Mouse (Mus musculus) gastrocnemius, postnatal 36 days (tissue): ENCODE measurements at regions not wholly inside any gene's neighbourhood (a gene's known extent, or its start where the extent isn't known, plus 50 kb on each side); places are given as distances from the start of the nearest gene placed in this dataset.
A peak's percentile ranks its signal among the peaks of the same experiment; 100 is the strongest.

Experiments
- DNase-seq, 2 experiments: peaks; one replicate each; pipeline ENCODE4 v3.0.0; 2022
- intact Hi-C: fragments of 180-260 bp; cut with DNase I; formaldehyde crosslinking; loops from one replicate; pipeline ENCODE4 v1.15.1; 2025

DNA sequence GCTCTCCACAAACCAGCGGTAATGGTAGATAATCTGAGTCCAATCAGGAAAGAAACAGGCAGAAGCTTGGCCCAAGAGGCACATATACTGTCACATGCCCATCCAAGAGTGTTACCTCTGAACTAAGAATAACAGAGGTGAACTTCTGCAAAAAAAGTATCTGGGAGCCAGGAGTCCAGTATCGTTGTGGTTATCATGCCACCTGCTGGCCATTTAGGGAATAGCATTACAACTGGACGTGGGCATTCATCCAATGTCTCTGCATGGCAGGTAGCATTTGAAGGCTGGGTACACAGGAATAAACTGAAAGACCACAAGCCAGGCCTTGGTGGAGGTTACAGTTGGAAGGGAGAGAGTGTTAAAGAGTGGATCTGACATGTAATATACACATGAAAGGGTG is 70.9 kb upstream of the Thy1 start:
- peak in 1 of 2 experiments; percentile 49 for DNase-seq
- intact Hi-C loops: loop anchor here (2.0 to 5.0 kb wide), 2 partner anchors 51 to 230 kb away; partner anchors contain the start of gene Nectin1

- no peak for DNase-seq
- intact Hi-C loops: no loop called here
These were observed 67.8 kb upstream of the Thy1 start for GRCm38 (mm10) chr9:43975405-43975804.

DNA sequence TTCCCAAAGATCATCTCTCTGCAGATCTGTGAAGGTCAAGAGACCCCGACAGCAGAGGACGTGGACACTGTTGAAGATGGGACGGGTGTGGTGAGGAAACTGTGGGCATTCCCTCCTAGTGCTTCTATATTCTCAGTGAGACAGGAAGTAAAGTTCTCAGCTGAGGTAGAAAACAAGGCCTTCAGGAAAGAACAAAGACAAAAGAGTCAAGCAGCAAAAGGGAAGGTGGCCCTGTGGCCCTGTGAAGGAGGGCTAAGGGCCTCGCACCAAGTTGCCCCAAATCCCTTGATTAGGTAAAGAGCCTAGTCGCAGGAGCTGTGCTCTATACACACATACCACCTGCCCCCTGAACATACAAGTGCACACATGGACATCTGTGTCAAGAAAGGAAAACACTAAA is 66.8 kb upstream of the Thy1 start:
- no peak for DNase-seq
- intact Hi-C loops: no loop called here

DNA sequence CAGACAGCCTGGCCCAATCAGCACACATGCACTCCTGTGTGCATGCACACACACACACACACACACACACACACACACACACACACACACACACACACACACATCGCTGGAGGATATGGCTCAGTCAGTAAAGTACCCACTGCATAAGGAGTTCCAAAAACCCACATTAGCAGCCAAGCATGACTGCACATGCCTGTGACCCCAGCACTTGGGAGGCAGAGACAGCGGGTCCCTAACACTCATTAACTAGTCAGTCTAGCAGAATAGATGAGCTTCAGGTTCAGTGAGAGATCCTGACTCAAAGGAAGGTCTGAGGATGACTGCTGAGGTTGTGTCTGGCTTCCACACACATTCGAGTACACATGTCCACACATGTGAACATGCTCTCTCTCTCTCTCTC is 65.4 kb upstream of the Thy1 start:
- intact Hi-C loops: no loop called here
- DNase-seq: no peak

DNA sequence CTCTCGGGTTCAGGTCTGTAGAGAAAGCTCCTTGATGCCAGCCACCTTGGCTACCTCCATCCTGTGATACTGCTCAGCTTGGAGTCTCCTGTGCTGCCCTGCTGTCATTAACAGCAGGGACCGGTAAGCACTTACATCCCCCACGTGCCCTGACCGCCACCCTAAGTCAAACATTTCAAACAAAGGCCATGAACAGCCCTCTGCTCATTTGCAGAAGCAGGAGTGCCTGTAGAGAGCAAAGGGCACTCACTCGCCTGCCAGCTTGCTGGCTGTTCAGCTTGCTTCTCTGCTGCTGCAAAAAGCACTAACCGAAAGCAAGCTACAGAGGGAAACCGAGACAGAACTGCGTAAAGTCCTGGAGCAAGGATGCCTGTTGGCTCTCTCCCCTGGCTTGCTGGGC is 61.8 kb upstream of the Thy1 start:
- no peak for DNase-seq
- intact Hi-C loops: loop anchor here (10.0 kb wide), 1 partner anchor 253 kb away; the partner anchor contains the start of gene Cbl

GRCm38 (mm10) chr9:43982359-43982889 is 60.8 kb upstream of the Thy1 start:
- intact Hi-C loops: loop anchor here (10.0 kb wide), 1 partner anchor 252 kb away; the partner anchor contains the start of gene Cbl
- DNase-seq: no peak

GRCm38 (mm10) chr9:43983220-43983619 is 60.0 kb upstream of the Thy1 start:
- DNase-seq: no peak
- intact Hi-C loops: loop anchor here (10.0 kb wide), 1 partner anchor 252 kb away; the partner anchor contains the start of gene Cbl

GRCm38 (mm10) chr9:43984181-43985062 is 58.8 kb upstream of the Thy1 start:
- intact Hi-C loops: loop anchor here (2.0 to 10.0 kb wide), 2 partner anchors 140 to 250 kb away; partner anchors contain the start of gene Cbl
- peak; percentile 84 to 86 for DNase-seq

- intact Hi-C loops: loop anchor here (2.0 to 10.0 kb wide), 2 partner anchors 77 to 247 kb away; partner anchors contain the start of gene Cbl
- DNase-seq: no peak
These were observed 55.2 kb upstream of the Thy1 start for GRCm38 (mm10) chr9:43987957-43988356.

GRCm38 (mm10) chr9:43988981-43989860 is 54.0 kb upstream of the Thy1 start:
- intact Hi-C loops: loop anchor here (10.0 kb wide), 1 partner anchor 246 kb away; the partner anchor contains the start of gene Cbl
- DNase-seq: peak in 1 of 2 experiments; percentile 53

- intact Hi-C loops: no loop called here
- no peak for DNase-seq
These were observed 53.1 kb upstream of the Thy1 start for GRCm38 (mm10) chr9:43990124-43990523.

- no peak for DNase-seq
- intact Hi-C loops: no loop called here
These were observed 49.8 kb upstream of the Thy1 start for GRCm38 (mm10) chr9:43993221-43993976.
